Mouse (Mus musculus) midbrain, embryonic 12.5 days (tissue): ENCODE results near the gene Get4. TPM values are rescaled to one million over a fixed set of nuclear protein-coding genes. Genes with fewer than 3 reads are reported as not detected.
A peak's percentile ranks its signal among the peaks of the same experiment; 100 is the strongest.

Experiments
- ATAC-seq: fragments of 200-750 bp; cut with Nextera tagmentation; 2 replicates; pipeline ENCODE4 v1.8.0; 2017; ENCODE audit warnings: low read depth, moderate TSS enrichment, moderate library complexity; ENCODE audit not compliant: low FRiP score
- H3K27ac ChIP-seq: fragments of 300-500 bp; sonication (generic); replicated peaks from 2 replicates; pipeline ENCODE4 v1.5.1; 2016; ENCODE audit warnings: mild to moderate bottlenecking
- H3K27me3 ChIP-seq: fragments of 300-500 bp; sonication (generic); 2 replicates; pipeline ENCODE4 v1.6.1; 2016; ENCODE audit warnings: mild to moderate bottlenecking
- H3K36me3 ChIP-seq: fragments of 300-500 bp; sonication (generic); 2 replicates; pipeline ENCODE4 v1.6.1; 2016
- H3K4me1 ChIP-seq: fragments of 300-500 bp; sonication (generic); 2 replicates; pipeline ENCODE4 v1.6.1; 2016
- H3K4me2 ChIP-seq: fragments of 300-500 bp; sonication (generic); replicated peaks from 2 replicates; pipeline ENCODE4 v1.6.1; 2016; ENCODE audit warnings: mild to moderate bottlenecking, moderate library complexity
- H3K4me3 ChIP-seq: fragments of 300-500 bp; sonication (generic); 2 replicates; pipeline ENCODE4 v1.5.1; 2016; ENCODE audit warnings: mild to moderate bottlenecking
- H3K9ac ChIP-seq: fragments of 300-500 bp; sonication (generic); replicated peaks from 2 replicates; pipeline ENCODE4 v1.6.1; 2016; ENCODE audit warnings: mild to moderate bottlenecking, moderate library complexity
- H3K9me3 ChIP-seq: fragments of 300-500 bp; sonication (generic); 2 replicates; pipeline ENCODE4 v1.6.1; 2016; ENCODE audit warnings: mild to moderate bottlenecking
- WGBS: fragments of 180-500 bp; shearing (Covaris S2); methylation state at CpG from one replicate; pipeline ENCODE4 v1.1.7; 2016; 5-methylcytosine and 5-hydroxymethylcytosine counted together
- polyA plus RNA-seq: library from polyadenylated mRNA; unstranded; fragments of >200 nt; fragmentation: Nextera tagmentation; extraction: Ambion mirVana; gene quantifications from 2 replicates; pipeline ENCODE4 v1.2.1, GENCODE M21; 2016

Get4 gene
- polyA plus RNA-seq, 1 experiment from 2014 or later, result 132 TPM

- peaks cover 72% of the 10 kb centered on the region for H3K36me3 ChIP-seq
- ATAC-seq, result no peak
- H3K4me3 ChIP-seq, result no peak overlapping the region
- H3K9me3 ChIP-seq, result no peaks in the 10 kb centered on the region
- 87% methylated on average over 4 of the region's 4 CpGs for WGBS
- no peaks in the 10 kb centered on the region for H3K4me1 ChIP-seq
- no peaks in the 10 kb centered on the region for H3K27me3 ChIP-seq
- H3K27ac ChIP-seq, result no peak overlapping the region
- H3K9ac ChIP-seq, result no peak overlapping the region
- no peak overlapping the region for H3K4me2 ChIP-seq
These were observed 32.1 kb upstream of the Get4 start for GRCm38 (mm10) chr5:139220006-139220515.

DNA sequence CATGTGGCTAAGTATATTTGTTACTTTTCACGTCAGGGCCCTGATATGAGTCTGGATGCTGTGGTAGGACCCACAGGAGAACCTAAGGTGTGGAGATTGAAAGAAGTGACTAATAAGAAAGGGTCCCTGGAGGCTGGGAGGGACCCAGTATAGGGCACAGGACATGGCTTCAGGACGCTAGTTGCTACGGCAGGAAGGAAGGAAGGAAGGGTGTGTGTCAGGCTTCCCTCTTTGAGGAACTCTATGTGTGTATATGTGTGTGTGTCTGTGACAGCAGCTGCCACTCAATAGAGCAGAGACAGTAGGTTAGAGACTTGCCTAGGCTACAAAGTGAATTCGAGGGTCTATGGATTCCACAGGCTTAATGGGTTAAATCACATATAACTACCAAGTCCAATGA is 31.5 kb upstream of the Get4 start:
- Histone ChIP-seq H3K4me3 (no peak overlapping the region), H3K9me3 (no peaks in the 10 kb centered on the region), H3K9ac (no peak overlapping the region), H3K27me3 (no peaks in the 10 kb centered on the region), H3K36me3 (peaks cover 72% of the 10 kb centered on the region), H3K27ac (no peak overlapping the region), H3K4me2 (no peak overlapping the region), H3K4me1 (no peaks in the 10 kb centered on the region)
- 95% methylated on average over 4 of the region's 4 CpGs for WGBS
- no peak for ATAC-seq

DNA sequence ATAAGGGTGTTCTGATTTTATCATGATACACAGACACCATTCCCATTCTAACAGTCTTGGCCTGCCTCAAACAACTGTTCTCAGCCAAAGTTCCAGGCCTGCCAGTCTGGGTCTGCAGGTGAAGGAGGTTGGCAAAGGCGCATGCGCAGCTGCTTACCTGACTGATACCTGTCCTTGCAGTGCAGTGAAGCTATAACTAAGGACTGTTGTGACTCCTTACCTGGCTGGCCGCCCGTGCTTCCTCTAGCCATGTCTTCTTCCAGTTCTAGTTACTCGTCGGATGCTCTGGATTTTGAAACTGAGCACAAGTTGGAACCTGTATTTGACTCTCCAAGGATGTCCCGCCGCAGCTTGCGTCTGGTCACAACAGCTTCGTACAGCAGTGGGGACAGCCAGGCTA is 28.8 kb upstream of the Get4 start:
- Histone ChIP-seq H3K27me3 (no peaks in the 10 kb centered on the region), H3K4me1 (no peaks in the 10 kb centered on the region), H3K4me2 (no peak overlapping the region), H3K9ac (no peak overlapping the region), H3K27ac (no peak overlapping the region), H3K36me3 (peaks cover 85% of the 10 kb centered on the region), H3K9me3 (no peaks in the 10 kb centered on the region), H3K4me3 (no peak overlapping the region)
- no peak for ATAC-seq
- 96% methylated on average over 10 of the region's 10 CpGs for WGBS

GRCm38 (mm10) chr5:139227236-139227635 is 24.9 kb upstream of the Get4 start:
- Histone ChIP-seq H3K27me3 (no peaks in the 10 kb centered on the region), H3K9ac (no peak overlapping the region), H3K4me2 (no peak overlapping the region), H3K9me3 (no peaks in the 10 kb centered on the region), H3K36me3 (peaks cover 86% of the 10 kb centered on the region), H3K4me3 (no peak overlapping the region), H3K4me1 (no peaks in the 10 kb centered on the region), H3K27ac (no peak overlapping the region)
- 96% methylated on average over 4 of the region's 4 CpGs for WGBS
- no peak for ATAC-seq

- Histone ChIP-seq H3K4me2 (no peak overlapping the region), H3K4me1 (no peaks in the 10 kb centered on the region), H3K36me3 (peaks cover 84% of the 10 kb centered on the region), H3K27ac (no peak overlapping the region), H3K9ac (no peak overlapping the region), H3K9me3 (no peaks in the 10 kb centered on the region), H3K27me3 (no peaks in the 10 kb centered on the region), H3K4me3 (no peak overlapping the region)
- no peak for ATAC-seq
- WGBS, result 98% methylated on average over 2 of the region's 2 CpGs
These were observed 24.5 kb upstream of the Get4 start for GRCm38 (mm10) chr5:139227645-139228044.

GRCm38 (mm10) chr5:139228318-139228717 is 23.8 kb upstream of the Get4 start:
- Histone ChIP-seq H3K4me1 (no peaks in the 10 kb centered on the region), H3K36me3 (peaks cover 84% of the 10 kb centered on the region)

DNA sequence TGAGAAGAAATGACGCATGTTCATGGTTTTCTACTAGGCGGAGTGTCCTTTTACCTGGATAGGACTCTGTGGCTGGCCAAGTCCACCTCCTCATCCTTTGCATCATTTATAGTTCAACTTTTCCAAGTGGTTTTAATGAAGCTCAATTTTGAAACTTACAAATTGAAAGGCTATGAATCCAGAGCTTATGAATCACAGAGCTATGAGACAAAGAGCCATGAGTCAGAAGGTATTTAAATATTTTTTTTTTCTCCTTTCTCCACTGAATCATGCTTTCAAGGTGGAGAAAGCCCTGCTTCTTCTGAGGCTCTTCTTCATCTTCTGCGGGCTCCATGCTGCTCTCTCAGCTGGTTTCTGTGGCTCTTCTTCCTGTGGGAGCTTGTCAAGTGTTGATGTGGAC is 22.4 kb upstream of the Get4 start:
- H3K9me3 ChIP-seq, result no peaks in the 10 kb centered on the region
- no peaks in the 10 kb centered on the region for H3K27me3 ChIP-seq
- no peak overlapping the region for H3K9ac ChIP-seq
- H3K36me3 ChIP-seq, result peaks cover 84% of the 10 kb centered on the region
- H3K27ac ChIP-seq, result no peak overlapping the region
- H3K4me3 ChIP-seq, result no peak overlapping the region
- ATAC-seq, result no peak
- 96% methylated on average over 3 of the region's 3 CpGs for WGBS
- no peaks in the 10 kb centered on the region for H3K4me1 ChIP-seq
- H3K4me2 ChIP-seq, result no peak overlapping the region

More at GRCm38 (mm10) chr5:139228318-139228717, 23.8 kb upstream of the Get4 start:
- 98% methylated on average over 3 of the region's 3 CpGs for WGBS
- Histone ChIP-seq H3K9ac (no peak overlapping the region), H3K9me3 (no peaks in the 10 kb centered on the region), H3K4me2 (no peak overlapping the region), H3K27me3 (no peaks in the 10 kb centered on the region), H3K27ac (no peak overlapping the region), H3K4me3 (no peak overlapping the region)
- ATAC-seq, result no peak

- no peak overlapping the region for H3K9ac ChIP-seq
- H3K27me3 ChIP-seq, result no peaks in the 10 kb centered on the region
- H3K27ac ChIP-seq, result no peak overlapping the region
- ATAC-seq, result no peak
- no peak overlapping the region for H3K4me3 ChIP-seq
- peaks cover 84% of the 10 kb centered on the region for H3K36me3 ChIP-seq
- H3K4me1 ChIP-seq, result no peaks in the 10 kb centered on the region
- H3K9me3 ChIP-seq, result no peaks in the 10 kb centered on the region
- H3K4me2 ChIP-seq, result no peak overlapping the region
- 75% methylated on average over 3 of the region's 3 CpGs for WGBS
These were observed 20.0 kb upstream of the Get4 start for GRCm38 (mm10) chr5:139232083-139232482.

DNA sequence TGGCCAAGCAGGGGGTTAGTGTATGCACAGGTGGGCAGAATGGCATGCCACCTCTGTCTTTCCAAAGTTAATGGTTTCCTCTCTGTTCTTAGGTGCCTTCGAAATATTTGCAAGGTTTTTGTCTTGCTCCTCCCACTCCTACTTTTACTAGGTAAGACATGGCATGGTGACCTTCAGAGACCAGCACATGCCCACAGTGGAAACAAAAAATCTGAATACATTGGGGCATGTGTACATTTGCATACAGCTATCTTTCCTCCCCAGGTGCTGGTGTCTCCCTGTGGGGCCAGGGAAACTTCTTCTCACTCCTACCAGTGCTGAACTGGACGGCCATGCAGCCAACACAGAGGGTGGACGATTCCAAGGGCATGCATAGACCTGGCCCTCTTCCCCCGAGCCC is 17.7 kb upstream of the Get4 start:
- H3K4me2 ChIP-seq, result no peak overlapping the region
- WGBS, result 93% methylated on average over 4 of the region's 4 CpGs
- H3K4me3 ChIP-seq, result no peak overlapping the region
- H3K36me3 ChIP-seq, result peaks cover 86% of the 10 kb centered on the region
- H3K4me1 ChIP-seq, result no peaks in the 10 kb centered on the region
- no peaks in the 10 kb centered on the region for H3K27me3 ChIP-seq
- ATAC-seq, result no peak
- H3K27ac ChIP-seq, result no peak overlapping the region
- H3K9ac ChIP-seq, result no peak overlapping the region
- no peaks in the 10 kb centered on the region for H3K9me3 ChIP-seq

- H3K27ac ChIP-seq, result no peak overlapping the region
- H3K4me1 ChIP-seq, result no peaks in the 10 kb centered on the region
- H3K4me3 ChIP-seq, result no peak overlapping the region
- peaks cover 96% of the 10 kb centered on the region for H3K36me3 ChIP-seq
- ATAC-seq, result no peak
- no peak overlapping the region for H3K4me2 ChIP-seq
- WGBS, result 91% methylated on average over 4 of the region's 4 CpGs
- no peaks in the 10 kb centered on the region for H3K9me3 ChIP-seq
- no peaks in the 10 kb centered on the region for H3K27me3 ChIP-seq
- H3K9ac ChIP-seq, result no peak overlapping the region
These were observed 14.7 kb upstream of the Get4 start for GRCm38 (mm10) chr5:139237436-139237835.

GRCm38 (mm10) chr5:139241022-139241761 is 10.9 kb upstream of the Get4 start:
- 91% methylated on average over 15 of the region's 15 CpGs for WGBS
- peaks cover 96% of the 10 kb centered on the region for H3K36me3 ChIP-seq

GRCm38 (mm10) chr5:139243384-139243783 is 8.7 kb upstream of the Get4 start:
- no peaks in the 10 kb centered on the region for H3K9me3 ChIP-seq
- H3K4me2 ChIP-seq, result no peak overlapping the region
- no peak overlapping the region for H3K27ac ChIP-seq
- H3K4me1 ChIP-seq, result no peaks in the 10 kb centered on the region
- H3K4me3 ChIP-seq, result no peak overlapping the region
- no peaks in the 10 kb centered on the region for H3K27me3 ChIP-seq
- H3K9ac ChIP-seq, result no peak overlapping the region
- peaks cover 96% of the 10 kb centered on the region for H3K36me3 ChIP-seq
- WGBS, result 80% methylated on average over 1 of the region's 1 CpGs
- no peak for ATAC-seq

More at GRCm38 (mm10) chr5:139241022-139241761, 10.9 kb upstream of the Get4 start:
- Histone ChIP-seq H3K4me3 (no peak overlapping the region), H3K27ac (no peak overlapping the region), H3K9ac (0 out of 2 replicates have a peak overlapping the region, but pooled peaks have one; percentile 1), H3K4me1 (no peaks in the 10 kb centered on the region), H3K9me3 (no peaks in the 10 kb centered on the region), H3K4me2 (no peak overlapping the region), H3K27me3 (no peaks in the 10 kb centered on the region)
- ATAC-seq, result no peak
